Mouse (Mus musculus) heart, embryonic 12.5 days (tissue): ENCODE data around the gene Ppm1g. TPM values are rescaled to one million over a fixed set of nuclear protein-coding genes. Genes with fewer than 3 reads are reported as not detected.
A peak's percentile ranks its signal among the peaks of the same experiment; 100 is the strongest.

Experiments used
- ATAC-seq: fragments of 200-750 bp; cut with Nextera tagmentation; 2 replicates; pipeline ENCODE4 v1.8.0; 2017; ENCODE audit warnings: moderate TSS enrichment, moderate library complexity; ENCODE audit not compliant: insufficient number of reproducible peaks, low FRiP score
- H3K27ac ChIP-seq: fragments of 300-500 bp; sonication (generic); 2 replicates; pipeline ENCODE4 v1.5.1; 2016; ENCODE audit warnings: mild to moderate bottlenecking, moderate library complexity; ENCODE audit not compliant: poor library complexity, severe bottlenecking
- H3K27me3 ChIP-seq: fragments of 300-500 bp; sonication (generic); replicated peaks from 2 replicates; pipeline ENCODE4 v1.6.1; 2016; ENCODE audit warnings: mild to moderate bottlenecking, moderate library complexity
- H3K36me3 ChIP-seq: fragments of 300-500 bp; sonication (generic); 2 replicates; pipeline ENCODE4 v1.6.1; 2016; ENCODE audit warnings: mild to moderate bottlenecking, moderate library complexity
- H3K4me1 ChIP-seq: fragments of 300-500 bp; sonication (generic); replicated peaks from 2 replicates; pipeline ENCODE4 v1.6.1; 2016; ENCODE audit warnings: mild to moderate bottlenecking
- H3K4me2 ChIP-seq: fragments of 300-500 bp; sonication (generic); 2 replicates; pipeline ENCODE4 v1.6.1; 2016; ENCODE audit warnings: mild to moderate bottlenecking, moderate library complexity
- H3K4me3 ChIP-seq: fragments of 300-500 bp; sonication (generic); 2 replicates; pipeline ENCODE4 v1.5.1; 2016; ENCODE audit warnings: mild to moderate bottlenecking
- H3K9ac ChIP-seq: fragments of 300-500 bp; sonication (generic); 2 replicates; pipeline ENCODE4 v1.6.1; 2016; ENCODE audit warnings: mild to moderate bottlenecking, moderate library complexity
- H3K9me3 ChIP-seq: fragments of 300-500 bp; sonication (generic); replicated peaks from 2 replicates; pipeline ENCODE4 v1.6.1; 2016; ENCODE audit warnings: mild to moderate bottlenecking, moderate library complexity
- WGBS: fragments of 180-500 bp; shearing (Covaris S2); methylation state at CpG from one replicate; pipeline ENCODE4 v1.1.7; 2016; 5-methylcytosine and 5-hydroxymethylcytosine counted together
- polyA plus RNA-seq: library from polyadenylated mRNA; unstranded; fragments of >200 nt; fragmentation: Nextera tagmentation; extraction: Ambion mirVana; gene quantifications from 2 replicates; pipeline ENCODE4 v1.2.1, GENCODE M21; 2016

Ppm1g gene
- polyA plus RNA-seq, 1 experiment from 2014 or later, result 112 TPM

- Histone ChIP-seq H3K27ac (peak overlapping the region; percentile 37), H3K9ac (peak overlapping the region; percentile 65), H3K4me2 (peak overlapping the region; percentile 93), H3K4me1 (peaks cover 19% of the 10 kb centered on the region), H3K9me3 (no peaks in the 10 kb centered on the region), H3K27me3 (no peaks in the 10 kb centered on the region), H3K4me3 (peak overlapping the region; percentile 55), H3K36me3 (peaks cover 35% of the 10 kb centered on the region)
- ATAC-seq, result 0 out of 2 replicates have a peak, but pooled peaks have one; percentile 4
- WGBS, result 28% methylated on average over 6 of the region's 6 CpGs
Observed at GRCm38 (mm10) chr5:31153516-31154151, 66.9 kb downstream of the Ppm1g start.

Other genes starting within 250 kb of the Ppm1g start
- 102 and 107 TPM in 2 replicates for gene Atraid, start 172.4 kb downstream of the Ppm1g start, polyA plus RNA-seq
- gene Slc5a6, start 171.8 kb downstream of the Ppm1g start, polyA plus RNA-seq, result 7.9 and 8.0 TPM in 2 replicates
- 38.4 and 39.2 TPM in 2 replicates for gene Cad, start 165.9 kb downstream of the Ppm1g start, polyA plus RNA-seq
- not detected in 2 replicates for gene Dnajc5g, start 114.4 kb downstream of the Ppm1g start, polyA plus RNA-seq
- 0.39 and 0.47 TPM in 2 replicates for gene Slc30a3, start 112.5 kb downstream of the Ppm1g start, polyA plus RNA-seq
- 12.8 and 12.9 TPM in 2 replicates for gene Trim54, start 104.0 kb downstream of the Ppm1g start, polyA plus RNA-seq
- gene Ucn, start 81.9 kb downstream of the Ppm1g start, polyA plus RNA-seq, result 0.38 TPM in 1 of 2 replicates, not detected in the other
- 66.8 and 68.8 TPM in 2 replicates for gene Mpv17, start 66.4 kb downstream of the Ppm1g start, polyA plus RNA-seq
- 1.0 and 1.3 TPM in 2 replicates for gene Gm29609, start 40.8 kb downstream of the Ppm1g start, polyA plus RNA-seq
- gene Gtf3c2, start 40.5 kb downstream of the Ppm1g start, polyA plus RNA-seq, result 58.8 and 63.7 TPM in 2 replicates
- 112 and 116 TPM in 2 replicates for gene Snx17, start 27.5 kb downstream of the Ppm1g start, polyA plus RNA-seq
- gene Eif2b4, start 27.3 kb downstream of the Ppm1g start, polyA plus RNA-seq, result 52.3 and 60.5 TPM in 2 replicates
- 9.9 and 10.5 TPM in 2 replicates for gene Zfp513, start 18.4 kb downstream of the Ppm1g start, polyA plus RNA-seq
- gene Nrbp1, start 20.2 kb upstream of the Ppm1g start, polyA plus RNA-seq, result 127 and 137 TPM in 2 replicates
- gene Gm9970, start 20.5 kb upstream of the Ppm1g start, polyA plus RNA-seq, result 0.34 TPM in 1 of 2 replicates, not detected in the other
- gene Krtcap3, start 31.0 kb upstream of the Ppm1g start, polyA plus RNA-seq, result 7.4 and 7.5 TPM in 2 replicates
- 33.9 and 34.0 TPM in 2 replicates for gene Ift172, start 70.4 kb upstream of the Ppm1g start, polyA plus RNA-seq
- 25.8 and 32.3 TPM in 2 replicates for gene Fndc4, start 75.4 kb upstream of the Ppm1g start, polyA plus RNA-seq
- gene Gckr, start 76.8 kb upstream of the Ppm1g start, polyA plus RNA-seq, result 0.19 TPM in 1 of 2 replicates, not detected in the other
- 38.8 and 40.2 TPM in 2 replicates for gene Zfp512, start 231.7 kb upstream of the Ppm1g start, polyA plus RNA-seq